In genomic region chr12:8031595-8032358, GRCm38 (mm10) we compare ENCODE assay signal across 16 mouse cellular contexts. TPM values are rescaled to one million over a fixed set of nuclear protein-coding genes. Genes with fewer than 3 reads are reported as not detected.
A peak's percentile ranks its signal among the peaks of the same experiment; 100 is the strongest.
DNase-seq lines count a peak whose midpoint lies in the region; ATAC-seq and TF ChIP-seq lines count a peak whose summit lies in the region.
"Had no signal": no experiment of that assay in that cellular context is flagged by ENCODE, and none has a peak within 500 bp of the region (broad histone marks: within the 10 kb centered on the region; RNA-seq: fewer than 3 reads in every experiment).

No protein-coding gene starts in this region.

- no peak for TF ChIP-seq CTCF in cerebellum, adult 2 months (IDR thresholded peaks at IDR 0.05; ENCODE audit: borderline replicate concordance, insufficient read depth, low read depth, low read length)
- TF ChIP-seq CTCF in hindbrain, postnatal 0 days (IDR thresholded peaks at IDR 0.05; ENCODE audit: low read depth) = no peak

- WGBS in cerebellum, adult 2 months = 5% methylated on average over 14 of the region's 14 CpGs
- WGBS in forebrain, embryonic 11.5 days = 15% methylated on average over 14 of the region's 14 CpGs
- 10% methylated on average over 14 of the region's 14 CpGs for WGBS in hindbrain, postnatal 0 days
- 26% methylated on average over 14 of the region's 14 CpGs for WGBS in neural tube, embryonic 11.5 days

- H3K36me3 ChIP-seq in forebrain, embryonic 11.5 days (ENCODE audit: control insufficient read depth, insufficient read depth, low read length) = no peaks in the 10 kb centered on the region
- no peaks in the 10 kb centered on the region for H3K36me3 ChIP-seq in hindbrain, postnatal 0 days (ENCODE audit: insufficient read depth, low read length)
- H3K36me3 ChIP-seq in neural tube, embryonic 11.5 days (ENCODE audit: control insufficient read depth, insufficient read depth, low read length) = no peaks in the 10 kb centered on the region
- H3K36me3 ChIP-seq: G1E; heart, embryonic 15.5 days had no signal

- no peaks in the 10 kb centered on the region for H3K4me1 ChIP-seq in cerebellum, adult 2 months (ENCODE audit: control insufficient read depth, insufficient read depth, low read length)
- H3K4me1 ChIP-seq in forebrain, embryonic 11.5 days (replicated peaks; ENCODE audit: control insufficient read depth, insufficient read depth, low read length) = 0 out of 2 replicates have a peak, but pooled peaks cover 2% of the 10 kb centered on the region
- H3K4me1 ChIP-seq in hindbrain, postnatal 0 days (ENCODE audit: insufficient read depth, low read length) = 0 out of 2 replicates have a peak, but pooled peaks cover 3% of the 10 kb centered on the region
- no peaks in the 10 kb centered on the region for H3K4me1 ChIP-seq in neural tube, embryonic 11.5 days (ENCODE audit: control insufficient read depth, insufficient read depth, low read length)
- H3K4me1 ChIP-seq: heart, embryonic 15.5 days had no signal

- ATAC-seq in forebrain, embryonic 11.5 days (replicated peaks; ENCODE audit: low FRiP score) = peak; percentile 72
- peak; percentile 51 for ATAC-seq in hindbrain, postnatal 0 days
- peak; percentile 84 for ATAC-seq in neural tube, embryonic 11.5 days (ENCODE audit: insufficient read depth, low FRiP score, low TSS enrichment)
- ATAC-seq in activated CD4-positive, CD25-positive, alpha-beta regulatory T cell, adult 4 months = no peak

- no peak overlapping the region for H3K9ac ChIP-seq in forebrain, embryonic 11.5 days (ENCODE audit: low read length)
- no peak overlapping the region for H3K9ac ChIP-seq in hindbrain, postnatal 0 days (replicated peaks; ENCODE audit: low read length)
- H3K9ac ChIP-seq in neural tube, embryonic 11.5 days (ENCODE audit: low read length) = no peak overlapping the region
- H3K9ac ChIP-seq: heart, embryonic 15.5 days had no signal

- no peaks in the 10 kb centered on the region for H3K27me3 ChIP-seq in cerebellum, adult 2 months (ENCODE audit: control insufficient read depth, insufficient read depth, low read length)
- H3K27me3 ChIP-seq in forebrain, embryonic 11.5 days (ENCODE audit: control insufficient read depth, insufficient read depth, low read length) = peaks cover 5% of the 10 kb centered on the region
- H3K27me3 ChIP-seq in hindbrain, postnatal 0 days (ENCODE audit: insufficient read depth, low read length) = no peaks in the 10 kb centered on the region
- peaks cover 21% of the 10 kb centered on the region for H3K27me3 ChIP-seq in neural tube, embryonic 11.5 days (ENCODE audit: control insufficient read depth, insufficient read depth, low read length)
- H3K27me3 ChIP-seq: heart, embryonic 15.5 days had no signal

- H3K4me3 ChIP-seq in cerebellum, adult 2 months (replicated peaks; ENCODE audit: insufficient read depth, low read depth, low read length) = no peak overlapping the region
- no peak overlapping the region for H3K4me3 ChIP-seq in forebrain, embryonic 11.5 days (ENCODE audit: low read depth, low read length)
- no peak overlapping the region for H3K4me3 ChIP-seq in hindbrain, postnatal 0 days (ENCODE audit: low read length)
- no peak overlapping the region for H3K4me3 ChIP-seq in neural tube, embryonic 11.5 days (ENCODE audit: low read depth, low read length)
- H3K4me3 ChIP-seq: erythroblast, embryonic 14.5 days; heart, embryonic 15.5 days had no signal

- no peak overlapping the region for H3K4me2 ChIP-seq in forebrain, embryonic 11.5 days (ENCODE audit: low read depth, low read length, severe bottlenecking)
- H3K4me2 ChIP-seq in hindbrain, postnatal 0 days (ENCODE audit: low read depth, low read length) = no peak overlapping the region
- no peak overlapping the region for H3K4me2 ChIP-seq in neural tube, embryonic 11.5 days (ENCODE audit: low read depth)
- H3K4me2 ChIP-seq: heart, embryonic 15.5 days had no signal

- no peak overlapping the region for H3K27ac ChIP-seq in cerebellum, adult 2 months (ENCODE audit: insufficient read depth, low read length)
- no peak overlapping the region for H3K27ac ChIP-seq in forebrain, embryonic 11.5 days (ENCODE audit: low read depth, low read length)
- H3K27ac ChIP-seq in hindbrain, postnatal 0 days = no peak overlapping the region
- H3K27ac ChIP-seq in neural tube, embryonic 11.5 days (ENCODE audit: low read depth, low read length) = no peak overlapping the region
- H3K27ac ChIP-seq: heart, embryonic 15.5 days had no signal

- TF ChIP-seq POLR2A in cerebellum, adult 2 months (IDR thresholded peaks at IDR 0.05; ENCODE audit: borderline replicate concordance, insufficient read depth, low read length) = no peak

- H3K9me3 ChIP-seq in forebrain, embryonic 11.5 days (ENCODE audit: control insufficient read depth, low read length) = no peaks in the 10 kb centered on the region
- no peaks in the 10 kb centered on the region for H3K9me3 ChIP-seq in hindbrain, postnatal 0 days (ENCODE audit: low read length)
- no peaks in the 10 kb centered on the region for H3K9me3 ChIP-seq in neural tube, embryonic 11.5 days (ENCODE audit: control insufficient read depth, low read length)
- H3K9me3 ChIP-seq: heart, embryonic 15.5 days had no signal

- peak; percentile 7 to 22 for DNase-seq in cerebellum, postnatal 14 days
- no peak for DNase-seq in cerebellum, adult 2 months
- peak; percentile 57 for DNase-seq in forebrain, embryonic 11.5 days (ENCODE audit: low spot score)
- DNase-seq in hindbrain, postnatal 0 days (ENCODE audit: low spot score) = peak; percentile 36
- DNase-seq in neural tube, embryonic 11.5 days (ENCODE audit: low spot score) = peak; percentile 57
- no peak for DNase-seq in adrenal gland, postnatal 36 days
- no peak for DNase-seq in gastrocnemius, postnatal 25 days
- DNase-seq: adrenal gland, adult 2 months; cerebellum, adult 9-10 months; kidney, adult 8-10 months; lung, postnatal 14 days; thymus, postnatal 14 days had no signal

RNA-seq across cellular contexts. Expression of gene Apob, which starts 54.3 kb away (rescaled TPM):
- 0.02 and 0.08 TPM in 2 replicates for polyA plus RNA-seq in cerebellum, adult 2 months (2012; rRNA removed)
- 0.09 TPM in 1 of 2 replicates, not detected in the other for polyA plus RNA-seq in forebrain, embryonic 11.5 days (2014; fragmentation: Nextera tagmentation; extraction: Ambion mirVana)
- 0.16 and 0.32 TPM in 2 replicates for total RNA-seq in hindbrain, postnatal 0 days (2014; rRNA removed)
- polyA plus RNA-seq in hindbrain, postnatal 0 days (2015; fragmentation: Nextera tagmentation; extraction: Ambion mirVana) = not detected in 2 replicates
- polyA plus RNA-seq in neural tube, embryonic 11.5 days (2014; fragmentation: Nextera tagmentation; extraction: Ambion mirVana) = 0.01 and 0.08 TPM in 2 replicates
- polyA plus RNA-seq in activated CD4-positive, CD25-positive, alpha-beta regulatory T cell, adult 4 months (2017; shearing (Covaris generic)) = under 1 TPM in 1 of 2 experiments, not detected in 1; 0.05 TPM
- total RNA-seq in adrenal gland, postnatal 36 days (2021) = 1 to 10 TPM in 1 of 2 experiments, under 1 TPM in 1; 0.07 to 1.2 TPM
- total RNA-seq in gastrocnemius, postnatal 25 days (2021) = under 1 TPM in 1 of 2 experiments, not detected in 1; 0.08 TPM
- polyA plus RNA-seq: G1E had no signal

Comparison
In these comparisons a context has a peak if more than half of its experiments do, and no peak if none do; other contexts are left out.
1. DNase-seq: peak in cerebellum, postnatal 14 days (2 of 2), forebrain, embryonic 11.5 days (single experiment), hindbrain, postnatal 0 days (single experiment) and neural tube, embryonic 11.5 days (single experiment); none in cerebellum, adult 2 months (0 of 2), adrenal gland, postnatal 36 days (0 of 2) and gastrocnemius, postnatal 25 days (single experiment).